Mouse (Mus musculus) gastrocnemius, adult 18-20 months (tissue): ENCODE data around the gene Hdac1. TPM values are rescaled to one million over a fixed set of nuclear protein-coding genes. Genes with fewer than 3 reads are reported as not detected.

ENCODE experiments used
- DNase-seq: peaks from one replicate; pipeline ENCODE4 v3.0.0; 2021; ENCODE audit warnings: low spot score
- microRNA-seq: library from miRNA; unstranded; fragments of <30 nt; microRNA quantifications from one replicate; pipeline ENCODE4 v1.2.0, GENCODE M21; 2021
- total RNA-seq, 2 experiments: library from RNA; stranded (reverse); gene quantifications; 2 replicates each; pipeline ENCODE4 v1.2.3; 2021

The Hdac1 gene
- total RNA-seq, 2 experiments from 2014 or later: 7.7 to 8.2 TPM

DNA sequence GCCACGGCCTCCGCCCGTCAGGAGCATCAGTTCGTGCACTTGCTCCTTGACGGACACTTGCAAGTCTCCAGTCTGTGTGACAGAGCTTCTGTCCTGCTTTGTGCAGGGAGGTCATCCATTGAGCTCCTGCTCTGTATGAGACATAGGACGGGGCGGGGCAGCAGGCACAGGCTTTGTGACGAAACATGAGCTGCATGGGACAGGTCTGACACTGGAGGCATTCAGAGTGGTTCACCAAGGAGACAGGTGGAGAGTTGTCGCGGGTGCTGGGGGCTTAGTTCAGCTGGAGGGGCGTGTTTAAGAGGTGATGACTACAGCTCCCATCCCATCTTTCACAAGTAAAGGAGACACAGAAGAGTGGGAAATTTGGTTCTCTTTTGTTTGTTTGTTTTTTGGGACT is 66.5 kb downstream of the Hdac1 start:
- no peak for DNase-seq

Small RNAs within 50 kb of the gene (microRNA-seq; reads per million reads assigned to microRNA genes)
- gene Mir8119: not detected

Other genes with a start within 250 kb of the Hdac1 start
- gene Rbbp4, start 207.3 kb downstream of the Hdac1 start, total RNA-seq: 10 to 100 TPM; 34.6 to 45.1 TPM
- gene Zbtb8os, start 207.0 kb downstream of the Hdac1 start, total RNA-seq: 10 to 100 TPM; 24.9 to 30.2 TPM
- gene Zbtb8a, start 164.6 kb downstream of the Hdac1 start, total RNA-seq: under 1 TPM; 0.59 to 0.82 TPM
- gene Zbtb8b, start 101.9 kb downstream of the Hdac1 start, total RNA-seq: not detected
- gene Bsdc1, start 81.1 kb downstream of the Hdac1 start, total RNA-seq: 10 to 100 TPM; 36.4 to 41.2 TPM
- not detected for gene Tssk3, start 51.7 kb downstream of the Hdac1 start, total RNA-seq
- not detected for gene Fam229a, start 51.5 kb downstream of the Hdac1 start, total RNA-seq
- 1 to 10 TPM in 1 of 2 experiments, under 1 TPM in 1; 0.64 to 1.1 TPM for gene Marcksl1, start 29.1 kb downstream of the Hdac1 start, total RNA-seq
- not detected for gene Lck, start 30.9 kb upstream of the Hdac1 start, total RNA-seq
- not detected for gene Fam167b, start 35.8 kb upstream of the Hdac1 start, total RNA-seq
- gene Eif3i, start 57.9 kb upstream of the Hdac1 start, total RNA-seq: 100 to 1,000 TPM; 132 to 136 TPM
- 10 to 100 TPM; 28.8 to 32.9 TPM for gene Tmem234, start 58.0 kb upstream of the Hdac1 start, total RNA-seq
- under 1 TPM; 0.71 to 0.84 TPM for gene Dcdc2b, start 71.5 kb upstream of the Hdac1 start, total RNA-seq
- gene Iqcc, start 76.4 kb upstream of the Hdac1 start, total RNA-seq: 1 to 10 TPM; 7.4 to 8.8 TPM
- gene Ccdc28b, start 81.2 kb upstream of the Hdac1 start, total RNA-seq: 10 to 100 TPM; 28.7 to 29.2 TPM
- gene Txlna, start 98.4 kb upstream of the Hdac1 start, total RNA-seq: 10 to 100 TPM; 17.4 to 18.6 TPM
- 10 to 100 TPM; 74.1 to 78.0 TPM for gene Kpna6, start 130.1 kb upstream of the Hdac1 start, total RNA-seq
- 1 to 10 TPM; 3.0 to 3.9 TPM for gene Tmem39b, start 154.1 kb upstream of the Hdac1 start, total RNA-seq
- 10 to 100 TPM; 22.7 to 24.3 TPM for gene Khdrbs1, start 199.6 kb upstream of the Hdac1 start, total RNA-seq